In genomic region chr10:4334039-4334683, GRCm38 (mm10) we compare ENCODE assay signal across 8 mouse cellular contexts. TPM values are rescaled to one million over a fixed set of nuclear protein-coding genes. Genes with fewer than 3 reads are reported as not detected.
DNase-seq lines count a peak whose midpoint lies in the region; ATAC-seq and TF ChIP-seq lines count a peak whose summit lies in the region.

No protein-coding gene starts in this region.

- H3K9me3 ChIP-seq in CH12.LX (replicated peaks; ENCODE audit: low read length), result no peaks in the 10 kb centered on the region
- H3K9me3 ChIP-seq in forebrain, embryonic 11.5 days (ENCODE audit: control insufficient read depth, low read length), result no peaks in the 10 kb centered on the region
- H3K9me3 ChIP-seq in heart, embryonic 16.5 days (replicated peaks; ENCODE audit: control insufficient read depth, low read length), result no peaks in the 10 kb centered on the region
- no peaks in the 10 kb centered on the region for H3K9me3 ChIP-seq in liver, embryonic 16.5 days (replicated peaks; ENCODE audit: control insufficient read depth, low read length)
- no peaks in the 10 kb centered on the region for H3K9me3 ChIP-seq in neural tube, embryonic 13.5 days

- H3K79me2 ChIP-seq in CH12.LX (replicated peaks; ENCODE audit: control insufficient read depth, extremely low read depth, insufficient read depth, poor library complexity, severe bottlenecking), result no peaks in the 10 kb centered on the region

- ATAC-seq in forebrain, embryonic 11.5 days (replicated peaks; ENCODE audit: low FRiP score), result peak; percentile 92
- peak; percentile 95 for ATAC-seq in heart, embryonic 16.5 days (replicated peaks; ENCODE audit: extremely low read depth, insufficient read depth, low FRiP score)
- peak; percentile 94 for ATAC-seq in liver, embryonic 16.5 days (ENCODE audit: low read depth)
- ATAC-seq in neural tube, embryonic 13.5 days (ENCODE audit: low read depth), result peak; percentile 75

- TF ChIP-seq RAD21 in CH12.LX (IDR thresholded peaks at IDR 0.05; ENCODE audit: low read depth, low read length), result no peak

- TF ChIP-seq CTCF in CH12.LX (conservative IDR thresholded peaks at IDR 0.05 in 1 of 2, IDR thresholded peaks at IDR 0.05 in 1 of 2; ENCODE audit: low read depth in 2 of 2, low read length in 2 of 2), result no peak
- no peak for TF ChIP-seq CTCF in testis, adult 2 months (IDR thresholded peaks at IDR 0.05; ENCODE audit: control insufficient read depth, insufficient read depth, insufficient replicate concordance, low read depth, low read length)

- peak overlapping the region; percentile 11 to 39 (median 15) for H3K4me3 ChIP-seq in CH12.LX (replicated peaks in 1 of 3; ENCODE audit: low read depth in 2 of 3, low read length in 2 of 3, poor library complexity in 1 of 3)
- peak overlapping the region; percentile 24 for H3K4me3 ChIP-seq in forebrain, embryonic 11.5 days (ENCODE audit: low read depth, low read length)
- H3K4me3 ChIP-seq in heart, embryonic 16.5 days (ENCODE audit: low read length), result peak overlapping the region; percentile 54
- H3K4me3 ChIP-seq in liver, embryonic 16.5 days (ENCODE audit: low read depth, low read length), result peak overlapping the region; percentile 56
- H3K4me3 ChIP-seq in neural tube, embryonic 13.5 days, result peak overlapping the region; percentile 35
- peak overlapping the region; percentile 63 for H3K4me3 ChIP-seq in testis, adult 2 months (ENCODE audit: control insufficient read depth, low read depth, low read length)

- no peaks in the 10 kb centered on the region for H3K27me3 ChIP-seq in CH12.LX (replicated peaks)
- H3K27me3 ChIP-seq in forebrain, embryonic 11.5 days (ENCODE audit: control insufficient read depth, insufficient read depth, low read length), result no peaks in the 10 kb centered on the region
- no peaks in the 10 kb centered on the region for H3K27me3 ChIP-seq in heart, embryonic 16.5 days (ENCODE audit: control insufficient read depth, insufficient read depth, low read length)
- no peaks in the 10 kb centered on the region for H3K27me3 ChIP-seq in liver, embryonic 16.5 days (ENCODE audit: control insufficient read depth, insufficient read depth, low read depth, low read length)
- no peaks in the 10 kb centered on the region for H3K27me3 ChIP-seq in neural tube, embryonic 13.5 days
- no peaks in the 10 kb centered on the region for H3K27me3 ChIP-seq in testis, adult 2 months (ENCODE audit: control insufficient read depth, insufficient read depth, low read length)

- 10% methylated on average over 27 of the region's 27 CpGs for WGBS in forebrain, embryonic 11.5 days
- WGBS in heart, embryonic 16.5 days, result 3% methylated on average over 27 of the region's 27 CpGs
- WGBS in liver, embryonic 16.5 days (ENCODE audit: insufficient replicate concordance), result 2% methylated on average over 27 of the region's 27 CpGs
- WGBS in neural tube, embryonic 13.5 days, result 9% methylated on average over 27 of the region's 27 CpGs

- in situ Hi-C loops in CH12.LX (cut with MboI; ENCODE audit: low pct_ligation_motif_present, low pct_unique_long_range_greater_than_20kb, low sequenced_read_pairs), result loop anchor here (10.0 to 25.0 kb wide), 4 partner anchors 149 to 797 kb away; partner anchors contain the start of gene Iyd

- TF ChIP-seq POLR2A in CH12.LX (IDR thresholded peaks at IDR 0.05; ENCODE audit: low read depth, low read length), result peak; percentile 61
- TF ChIP-seq POLR2A in testis, adult 2 months (IDR thresholded peaks at IDR 0.05; ENCODE audit: control insufficient read depth, low read depth, low read length), result no peak

- peak overlapping the region; percentile 41; the same call in 1 of the 2 replicates for H3K9ac ChIP-seq in CH12.LX (ENCODE audit: insufficient read depth, low read depth)
- no peak overlapping the region for H3K9ac ChIP-seq in forebrain, embryonic 11.5 days (ENCODE audit: low read length)
- peak overlapping the region; percentile 62 for H3K9ac ChIP-seq in heart, embryonic 16.5 days (ENCODE audit: low read length)
- H3K9ac ChIP-seq in liver, embryonic 16.5 days (ENCODE audit: low read depth, low read length), result peak overlapping the region; percentile 30; the same call in 1 of the 2 replicates
- peak overlapping the region; percentile 61 for H3K9ac ChIP-seq in neural tube, embryonic 13.5 days

- DNase-seq in CH12.LX (ENCODE audit: extremely low read depth), result peak; percentile 74
- peak; percentile 71 for DNase-seq in c-Kit-positive CD71-negative TER-119-negative erythroid progenitor cells, embryonic 14.5 days (ENCODE audit: low read depth)
- DNase-seq in forebrain, embryonic 11.5 days (ENCODE audit: low spot score), result peak; percentile 88
- DNase-seq in kidney, postnatal 25 days, result peak; percentile 93 to 94

- H3K4me2 ChIP-seq in CH12.LX (ENCODE audit: insufficient read depth, low read depth, poor library complexity, severe bottlenecking), result peak overlapping the region; percentile 62
- H3K4me2 ChIP-seq in forebrain, embryonic 11.5 days (ENCODE audit: low read depth, low read length, severe bottlenecking), result peak overlapping the region; percentile 61
- H3K4me2 ChIP-seq in heart, embryonic 16.5 days (ENCODE audit: low read depth, low read length), result peak overlapping the region; percentile 61
- H3K4me2 ChIP-seq in liver, embryonic 16.5 days (ENCODE audit: low read depth, low read length), result peak overlapping the region; percentile 67
- H3K4me2 ChIP-seq in neural tube, embryonic 13.5 days, result peak overlapping the region; percentile 59

- no peaks in the 10 kb centered on the region for H3K36me3 ChIP-seq in CH12.LX (replicated peaks in 1 of 2; ENCODE audit: control insufficient read depth in 1 of 2, insufficient read depth in 1 of 2, low read length in 1 of 2)
- no peaks in the 10 kb centered on the region for H3K36me3 ChIP-seq in forebrain, embryonic 11.5 days (ENCODE audit: control insufficient read depth, insufficient read depth, low read length)
- H3K36me3 ChIP-seq in heart, embryonic 16.5 days (ENCODE audit: control insufficient read depth, insufficient read depth), result no peaks in the 10 kb centered on the region
- no peaks in the 10 kb centered on the region for H3K36me3 ChIP-seq in liver, embryonic 16.5 days (ENCODE audit: control insufficient read depth, insufficient read depth)
- no peaks in the 10 kb centered on the region for H3K36me3 ChIP-seq in neural tube, embryonic 13.5 days
- no peaks in the 10 kb centered on the region for H3K36me3 ChIP-seq in testis, adult 2 months (ENCODE audit: control insufficient read depth, insufficient read depth, low read length)

- no peak for TF ChIP-seq EP300 in CH12.LX (IDR thresholded peaks at IDR 0.05; ENCODE audit: low read length)

- dilution Hi-C loops in CH12.LX (cut with MboI; ENCODE audit: extremely low pct_ligation_motif_present, extremely low pct_unique_long_range_greater_than_20kb, low sequenced_read_pairs), result no loop called here

- H3K27ac ChIP-seq in CH12.LX (ENCODE audit: insufficient read depth, low read depth), result no peak overlapping the region
- H3K27ac ChIP-seq in forebrain, embryonic 11.5 days (ENCODE audit: low read depth, low read length), result no peak overlapping the region
- H3K27ac ChIP-seq in heart, embryonic 16.5 days (ENCODE audit: low read length), result peak overlapping the region; percentile 58
- H3K27ac ChIP-seq in liver, embryonic 16.5 days (ENCODE audit: low read length), result no peak overlapping the region
- peak overlapping the region; percentile 47; the same call in 1 of the 2 replicates for H3K27ac ChIP-seq in neural tube, embryonic 13.5 days (replicated peaks)
- H3K27ac ChIP-seq in testis, adult 2 months (ENCODE audit: control insufficient read depth, insufficient read depth, low read depth, low read length), result no peak overlapping the region; the same call in 1 of the 2 replicates

- H3K4me1 ChIP-seq in CH12.LX (ENCODE audit: control insufficient read depth in 1 of 2, insufficient read depth in 2 of 2), result peaks cover 0 to 19% of the 10 kb centered on the region in 2 experiments; a peak in 2 of 4 replicates
- H3K4me1 ChIP-seq in forebrain, embryonic 11.5 days (replicated peaks; ENCODE audit: control insufficient read depth, insufficient read depth, low read length), result peaks cover 4% of the 10 kb centered on the region; the same call in 1 of the 2 replicates
- peaks cover 22% of the 10 kb centered on the region for H3K4me1 ChIP-seq in heart, embryonic 16.5 days (ENCODE audit: control insufficient read depth, insufficient read depth, low read length)
- peaks cover 9% of the 10 kb centered on the region for H3K4me1 ChIP-seq in liver, embryonic 16.5 days (ENCODE audit: control insufficient read depth, low read depth, low read length)
- H3K4me1 ChIP-seq in neural tube, embryonic 13.5 days (replicated peaks), result peaks cover 29% of the 10 kb centered on the region
- H3K4me1 ChIP-seq in testis, adult 2 months (ENCODE audit: control insufficient read depth, insufficient read depth, low read length), result peaks cover 7% of the 10 kb centered on the region; the same call in 1 of the 2 replicates

TF ChIP-seq in CH12.LX, 34 proteins besides CTCF, POLR2A, EP300 and RAD21 (continues in another document):
- no peak for TF ChIP-seq KAT2A (IDR thresholded peaks at IDR 0.05; ENCODE audit: insufficient replicate concordance, low read length)
- TF ChIP-seq MAZ (IDR thresholded peaks at IDR 0.05; ENCODE audit: low read depth, low read length), result no peak
- peak; percentile 94 for TF ChIP-seq BHLHE40 (IDR thresholded peaks at IDR 0.05; ENCODE audit: low read depth, low read length)
- TF ChIP-seq ZMIZ1 (IDR thresholded peaks at IDR 0.05; ENCODE audit: low read depth, low read length), result no peak
- TF ChIP-seq ZNF384 (IDR thresholded peaks at IDR 0.05; ENCODE audit: low read depth, low read length), result no peak
- no peak for TF ChIP-seq JUND (conservative IDR thresholded peaks at IDR 0.05; ENCODE audit: low read depth, low read length)
- no peak for TF ChIP-seq GABPA (IDR thresholded peaks at IDR 0.05; ENCODE audit: insufficient replicate concordance, low read depth, low read length)
- no peak for TF ChIP-seq SIN3A (IDR thresholded peaks at IDR 0.05; ENCODE audit: low read length)
- 0 out of 2 replicates have a peak, but pooled peaks have one; percentile 38 for TF ChIP-seq TCF12 (IDR thresholded peaks at IDR 0.05; ENCODE audit: low read depth, low read length)
- TF ChIP-seq HCFC1 (IDR thresholded peaks at IDR 0.05; ENCODE audit: low read depth, low read length), result no peak
- no peak for TF ChIP-seq UBTF (IDR thresholded peaks at IDR 0.05; ENCODE audit: low read depth, low read length)
- TF ChIP-seq RCOR1 (conservative IDR thresholded peaks at IDR 0.05; ENCODE audit: low read depth, low read length), result no peak

RNA-seq across cellular contexts. Expression of gene Zbtb2, which starts 53.7 kb away (rescaled TPM):
- total RNA-seq in CH12.LX (2012; rRNA removed) (6.1 and 8.4 TPM in 2 replicates), CH12.LX (2014; rRNA removed) (11.4 and 12.4 TPM in 2 replicates)
- polyA plus RNA-seq in CH12.LX (2012; ENCODE audit: insufficient read length, low read depth), result 8.9 and 11.1 TPM in 2 replicates
- polyA plus RNA-seq in forebrain, embryonic 11.5 days (2014; fragmentation: Nextera tagmentation; extraction: Ambion mirVana), result 21.2 and 21.8 TPM in 2 replicates
- polyA plus RNA-seq in heart, embryonic 16.5 days (2015; fragmentation: Nextera tagmentation; extraction: Ambion mirVana), result 9.0 and 10.0 TPM in 2 replicates
- polyA plus RNA-seq in liver, embryonic 16.5 days (2015; fragmentation: Nextera tagmentation; extraction: Ambion mirVana), result 3.9 and 4.2 TPM in 2 replicates
- 16.9 and 17.2 TPM in 2 replicates for polyA plus RNA-seq in neural tube, embryonic 13.5 days (2015; fragmentation: Nextera tagmentation; extraction: Ambion mirVana)
- polyA plus RNA-seq in testis, adult 2 months (2012; rRNA removed), result 2.3 TPM in 2 replicates

Comparison
In these comparisons a context has a peak if more than half of its experiments do, and no peak if none do; other contexts are left out.
1. H3K27ac ChIP-seq: peak in heart, embryonic 16.5 days (single experiment) and neural tube, embryonic 13.5 days (single experiment); none in CH12.LX (single experiment), forebrain, embryonic 11.5 days (single experiment), liver, embryonic 16.5 days (single experiment) and testis, adult 2 months (single experiment).
2. Peak in every context shown above with its lines, with median percentiles within 50 percentile points of each other: DNase-seq, H3K4me2 ChIP-seq, H3K4me3 ChIP-seq and ATAC-seq.